In genomic region chr16:17452373-17452715, GRCm38 (mm10) we compare ENCODE assay signal across 7 mouse cellular contexts. TPM values are rescaled to one million over a fixed set of nuclear protein-coding genes. Genes with fewer than 3 reads are reported as not detected.
A peak's percentile ranks its signal among the peaks of the same experiment; 100 is the strongest.
DNase-seq lines count a peak whose midpoint lies in the region; ATAC-seq and TF ChIP-seq lines count a peak whose summit lies in the region.

No protein-coding gene starts in this region.

- DNase-seq in thymus, adult 18-20 months = peak; percentile 40 to 44
- DNase-seq in thymus, postnatal 4 days = no peak
- DNase-seq in brain, adult 2 months (ENCODE audit: low read depth, low spot score) = peak; percentile 56
- no peak for DNase-seq in forebrain, embryonic 11.5 days (ENCODE audit: low spot score)
- peak; percentile 48 for DNase-seq in liver, adult 2 months (ENCODE audit: extremely low read depth, low read depth, low spot score)
- peak; percentile 36 for DNase-seq in midbrain, postnatal 0 days (ENCODE audit: low spot score)

- H3K4me2 ChIP-seq in forebrain, embryonic 11.5 days (ENCODE audit: low read depth, low read length, severe bottlenecking) = peak overlapping the region; percentile 86
- peak overlapping the region; percentile 78 for H3K4me2 ChIP-seq in intestine, embryonic 15.5 days (replicated peaks)
- peak overlapping the region; percentile 86 for H3K4me2 ChIP-seq in midbrain, postnatal 0 days (ENCODE audit: low read depth, low read length, poor library complexity, severe bottlenecking)

- H3K4me3 ChIP-seq in forebrain, embryonic 11.5 days (ENCODE audit: low read depth, low read length) = peak overlapping the region; percentile 96
- H3K4me3 ChIP-seq in intestine, embryonic 15.5 days (replicated peaks) = peak overlapping the region; percentile 80
- peak overlapping the region; percentile 75 for H3K4me3 ChIP-seq in liver, adult 2 months (ENCODE audit: insufficient read depth, low read depth, low read length)
- H3K4me3 ChIP-seq in midbrain, postnatal 0 days (ENCODE audit: low read depth, low read length) = peak overlapping the region; percentile 81

- no peak for TF ChIP-seq CTCF in liver, adult 2 months (IDR thresholded peaks at IDR 0.05; ENCODE audit: low read depth, low read length)
- 0 out of 2 replicates have a peak, but pooled peaks have one; percentile 2 for TF ChIP-seq CTCF in midbrain, postnatal 0 days (IDR thresholded peaks at IDR 0.05)

- WGBS in forebrain, embryonic 11.5 days = under 1% methylated on average over 24 of the region's 24 CpGs
- WGBS in intestine, embryonic 15.5 days = under 1% methylated on average over 24 of the region's 24 CpGs
- under 1% methylated on average over 24 of the region's 24 CpGs for WGBS in liver, adult 2 months
- under 1% methylated on average over 24 of the region's 24 CpGs for WGBS in midbrain, postnatal 0 days

- H3K36me3 ChIP-seq in forebrain, embryonic 11.5 days (ENCODE audit: control insufficient read depth, insufficient read depth, low read length) = peaks cover 9% of the 10 kb centered on the region; the same call in 1 of the 2 replicates
- peaks cover 9% of the 10 kb centered on the region; the same call in 1 of the 2 replicates for H3K36me3 ChIP-seq in intestine, embryonic 15.5 days
- H3K36me3 ChIP-seq in liver, adult 2 months (ENCODE audit: control insufficient read depth, insufficient read depth, low read length) = peaks cover 2% of the 10 kb centered on the region; the same call in 1 of the 2 replicates
- H3K36me3 ChIP-seq in midbrain, postnatal 0 days (ENCODE audit: insufficient read depth, low read length) = peaks cover 3% of the 10 kb centered on the region; the same call in 1 of the 2 replicates

- no peaks in the 10 kb centered on the region for H3K9me3 ChIP-seq in forebrain, embryonic 11.5 days (ENCODE audit: control insufficient read depth, low read length)
- H3K9me3 ChIP-seq in intestine, embryonic 15.5 days = no peaks in the 10 kb centered on the region
- no peaks in the 10 kb centered on the region for H3K9me3 ChIP-seq in midbrain, postnatal 0 days (ENCODE audit: low read length)

- peak overlapping the region; percentile 87 for H3K27ac ChIP-seq in forebrain, embryonic 11.5 days (ENCODE audit: low read depth, low read length)
- peak overlapping the region; percentile 93 for H3K27ac ChIP-seq in intestine, embryonic 15.5 days
- peak overlapping the region; percentile 82 for H3K27ac ChIP-seq in liver, adult 2 months (replicated peaks; ENCODE audit: insufficient read depth, low read depth, low read length)
- H3K27ac ChIP-seq in midbrain, postnatal 0 days (ENCODE audit: low read depth, low read length) = peak overlapping the region; percentile 90

- ATAC-seq in forebrain, embryonic 11.5 days (replicated peaks; ENCODE audit: low FRiP score) = peak; percentile 60
- peak; percentile 67 for ATAC-seq in intestine, embryonic 15.5 days
- ATAC-seq in midbrain, postnatal 0 days (ENCODE audit: low FRiP score) = peak; percentile 29

- peaks cover 6% of the 10 kb centered on the region for H3K4me1 ChIP-seq in forebrain, embryonic 11.5 days (replicated peaks; ENCODE audit: control insufficient read depth, insufficient read depth, low read length)
- peaks cover 9% of the 10 kb centered on the region for H3K4me1 ChIP-seq in intestine, embryonic 15.5 days (replicated peaks)
- H3K4me1 ChIP-seq in liver, adult 2 months (ENCODE audit: control insufficient read depth, insufficient read depth, low read length) = peaks cover 22% of the 10 kb centered on the region
- peaks cover 12% of the 10 kb centered on the region for H3K4me1 ChIP-seq in midbrain, postnatal 0 days (ENCODE audit: insufficient read depth, low read length)

- peaks cover 32% of the 10 kb centered on the region for H3K79me2 ChIP-seq in liver, adult 2 months (ENCODE audit: control insufficient read depth, insufficient read depth, low read length)

- 0 out of 2 replicates have a peak, but pooled peaks have one; percentile 18 for TF ChIP-seq POLR2A in liver, adult 2 months (IDR thresholded peaks at IDR 0.05; ENCODE audit: extremely low read depth, insufficient read depth, low read length)

- H3K27me3 ChIP-seq in forebrain, embryonic 11.5 days (ENCODE audit: control insufficient read depth, insufficient read depth, low read length) = no peaks in the 10 kb centered on the region
- no peaks in the 10 kb centered on the region for H3K27me3 ChIP-seq in intestine, embryonic 15.5 days (replicated peaks)
- H3K27me3 ChIP-seq in liver, adult 2 months (ENCODE audit: control insufficient read depth, insufficient read depth, low read length) = no peaks in the 10 kb centered on the region
- no peaks in the 10 kb centered on the region for H3K27me3 ChIP-seq in midbrain, postnatal 0 days (ENCODE audit: insufficient read depth, low read length)

- peak overlapping the region; percentile 97 for H3K9ac ChIP-seq in forebrain, embryonic 11.5 days (ENCODE audit: low read length)
- peak overlapping the region; percentile 96 for H3K9ac ChIP-seq in intestine, embryonic 15.5 days
- peak overlapping the region; percentile 90 for H3K9ac ChIP-seq in liver, adult 2 months (ENCODE audit: low read depth, low read length)
- peak overlapping the region; percentile 88 for H3K9ac ChIP-seq in midbrain, postnatal 0 days (replicated peaks; ENCODE audit: low read length, poor library complexity, severe bottlenecking)

RNA-seq across cellular contexts. Expression of gene Crkl, which starts 0.6 kb away (rescaled TPM):
- polyA plus RNA-seq in forebrain, embryonic 11.5 days (2014; fragmentation: Nextera tagmentation; extraction: Ambion mirVana) = 96.7 and 102 TPM in 2 replicates
- 53.3 and 57.8 TPM in 2 replicates for polyA plus RNA-seq in intestine, embryonic 15.5 days (2015; fragmentation: Nextera tagmentation; extraction: Ambion mirVana)
- total RNA-seq in liver, adult 2 months (2014; rRNA removed) = 9.6 and 15.2 TPM in 2 replicates
- polyA plus RNA-seq in liver, adult 2 months (2012; rRNA removed) = 28.0 and 28.8 TPM in 2 replicates
- 47.8 and 54.4 TPM in 2 replicates for total RNA-seq in midbrain, postnatal 0 days (2014; rRNA removed)
- polyA plus RNA-seq in midbrain, postnatal 0 days (2015; fragmentation: Nextera tagmentation; extraction: Ambion mirVana) = 58.2 and 61.1 TPM in 2 replicates

RNA-seq across cellular contexts. Expression of gene Aifm3, which starts 37.1 kb away (rescaled TPM):
- 3.2 and 3.8 TPM in 2 replicates for polyA plus RNA-seq in forebrain, embryonic 11.5 days (2014; fragmentation: Nextera tagmentation; extraction: Ambion mirVana)
- 5.4 and 6.1 TPM in 2 replicates for polyA plus RNA-seq in intestine, embryonic 15.5 days (2015; fragmentation: Nextera tagmentation; extraction: Ambion mirVana)
- 1.4 and 3.7 TPM in 2 replicates for total RNA-seq in liver, adult 2 months (2014; rRNA removed)
- polyA plus RNA-seq in liver, adult 2 months (2012; rRNA removed) = 3.5 and 3.7 TPM in 2 replicates
- total RNA-seq in midbrain, postnatal 0 days (2014; rRNA removed) = 16.2 and 23.2 TPM in 2 replicates
- polyA plus RNA-seq in midbrain, postnatal 0 days (2015; fragmentation: Nextera tagmentation; extraction: Ambion mirVana) = 12.5 and 14.1 TPM in 2 replicates

RNA-seq across cellular contexts. Expression of gene Pi4ka, which starts 46.2 kb away (rescaled TPM):
- 49.3 and 54.3 TPM in 2 replicates for polyA plus RNA-seq in forebrain, embryonic 11.5 days (2014; fragmentation: Nextera tagmentation; extraction: Ambion mirVana)
- polyA plus RNA-seq in intestine, embryonic 15.5 days (2015; fragmentation: Nextera tagmentation; extraction: Ambion mirVana) = 25.9 and 30.1 TPM in 2 replicates
- total RNA-seq in liver, adult 2 months (2014; rRNA removed) = 17.9 and 25.8 TPM in 2 replicates
- 18.0 and 21.4 TPM in 2 replicates for polyA plus RNA-seq in liver, adult 2 months (2012; rRNA removed)
- total RNA-seq in midbrain, postnatal 0 days (2014; rRNA removed) = 122 and 135 TPM in 2 replicates
- 46.5 and 49.3 TPM in 2 replicates for polyA plus RNA-seq in midbrain, postnatal 0 days (2015; fragmentation: Nextera tagmentation; extraction: Ambion mirVana)

RNA-seq across cellular contexts. Expression of gene Snap29, which starts 46.6 kb away (rescaled TPM):
- polyA plus RNA-seq in forebrain, embryonic 11.5 days (2014; fragmentation: Nextera tagmentation; extraction: Ambion mirVana) = 6.7 and 6.9 TPM in 2 replicates
- polyA plus RNA-seq in intestine, embryonic 15.5 days (2015; fragmentation: Nextera tagmentation; extraction: Ambion mirVana) = 13.5 and 14.4 TPM in 2 replicates
- 15.9 and 18.8 TPM in 2 replicates for total RNA-seq in liver, adult 2 months (2014; rRNA removed)
- polyA plus RNA-seq in liver, adult 2 months (2012; rRNA removed) = 3.9 and 4.2 TPM in 2 replicates
- 40.5 and 42.5 TPM in 2 replicates for total RNA-seq in midbrain, postnatal 0 days (2014; rRNA removed)
- 14.5 and 16.2 TPM in 2 replicates for polyA plus RNA-seq in midbrain, postnatal 0 days (2015; fragmentation: Nextera tagmentation; extraction: Ambion mirVana)

RNA-seq across cellular contexts. Expression of gene Lztr1, which starts 56.1 kb away (rescaled TPM):
- polyA plus RNA-seq in forebrain, embryonic 11.5 days (2014; fragmentation: Nextera tagmentation; extraction: Ambion mirVana) = 97.5 and 106 TPM in 2 replicates
- 72.7 and 82.6 TPM in 2 replicates for polyA plus RNA-seq in intestine, embryonic 15.5 days (2015; fragmentation: Nextera tagmentation; extraction: Ambion mirVana)
- total RNA-seq in liver, adult 2 months (2014; rRNA removed) = 39.0 and 53.0 TPM in 2 replicates
- polyA plus RNA-seq in liver, adult 2 months (2012; rRNA removed) = 83.5 and 96.7 TPM in 2 replicates
- total RNA-seq in midbrain, postnatal 0 days (2014; rRNA removed) = 221 and 264 TPM in 2 replicates
- 94.0 and 104 TPM in 2 replicates for polyA plus RNA-seq in midbrain, postnatal 0 days (2015; fragmentation: Nextera tagmentation; extraction: Ambion mirVana)

Comparison
In these comparisons a context has a peak if more than half of its experiments do, and no peak if none do; other contexts are left out.
1. DNase-seq: peak in thymus, adult 18-20 months (2 of 2), brain, adult 2 months (single experiment), liver, adult 2 months (single experiment) and midbrain, postnatal 0 days (single experiment); none in thymus, postnatal 4 days (single experiment) and forebrain, embryonic 11.5 days (single experiment).
2. Peak in every context shown above with its lines, with median percentiles within 50 percentile points of each other: ATAC-seq, H3K27ac ChIP-seq, H3K4me2 ChIP-seq, H3K4me3 ChIP-seq and H3K9ac ChIP-seq.